Mouse (Mus musculus): ENCODE data around the gene Sumf1.

GRCm38 (mm10) chr6:108184847-108185684, at the start of gene Sumf1:
- TF ChIP-seq POLR2A (IDR thresholded peaks at IDR 0.05; ENCODE audit: insufficient read length, low read depth) (peak; percentile 47), POLR2AphosphoS2 (IDR thresholded peaks at IDR 0.05; ENCODE audit: insufficient read length, low read depth) (no peak), MYOG (IDR thresholded peaks at IDR 0.05; ENCODE audit: control insufficient read depth in 1 of 3, insufficient read depth in 1 of 3, insufficient read length in 2 of 3, low read depth in 2 of 3) (no peak), TCF12 (IDR thresholded peaks at IDR 0.05; ENCODE audit: insufficient read depth, poor library complexity, severe bottlenecking) (no peak), MYOD1 (IDR thresholded peaks at IDR 0.05; ENCODE audit: control insufficient read depth in 1 of 3, insufficient read length in 2 of 3, low read depth in 2 of 3) (no peak), MAX (IDR thresholded peaks at IDR 0.05; ENCODE audit: low read depth) (no peak), USF1 (IDR thresholded peaks at IDR 0.05; ENCODE audit: low read depth) (peak; percentile 100)

Measured in myocyte (in vitro differentiated cells).